Mouse (Mus musculus): ENCODE results near the gene Lig3.

GRCm38 (mm10) chr11:82764438-82764924 lies 16.4 kb upstream of the Lig3 start:
- no peak for TF ChIP-seq CEBPB (IDR thresholded peaks at IDR 0.05; ENCODE audit: insufficient read depth, poor library complexity, severe bottlenecking)
- TF ChIP-seq POLR2A (IDR thresholded peaks at IDR 0.05; ENCODE audit: insufficient read length, low read depth): no peak
- no peak for TF ChIP-seq MAX (IDR thresholded peaks at IDR 0.05; ENCODE audit: low read depth)
- no peak for TF ChIP-seq SRF (IDR thresholded peaks at IDR 0.05; ENCODE audit: control insufficient read depth, insufficient read length, low read depth)
- no peak for TF ChIP-seq POLR2AphosphoS2 (IDR thresholded peaks at IDR 0.05; ENCODE audit: insufficient read length, low read depth)
- no peak for TF ChIP-seq TCF12 (IDR thresholded peaks at IDR 0.05; ENCODE audit: insufficient read depth, poor library complexity, severe bottlenecking)
- TF ChIP-seq USF1 (IDR thresholded peaks at IDR 0.05; ENCODE audit: low read depth): no peak
- TF ChIP-seq MYOD1 (IDR thresholded peaks at IDR 0.05; ENCODE audit: control insufficient read depth in 1 of 3, insufficient read length in 2 of 3, low read depth in 2 of 3): no peak
- TF ChIP-seq E2F4 (IDR thresholded peaks at IDR 0.05; ENCODE audit: insufficient read depth): no peak
- no peak for TF ChIP-seq MYOG (IDR thresholded peaks at IDR 0.05; ENCODE audit: control insufficient read depth in 1 of 3, insufficient read depth in 1 of 3, insufficient read length in 2 of 3, low read depth in 2 of 3)
- no peak for TF ChIP-seq REST (IDR thresholded peaks at IDR 0.05; ENCODE audit: insufficient read depth, insufficient read length)
- no peak for TF ChIP-seq TCF3 (IDR thresholded peaks at IDR 0.05; ENCODE audit: insufficient read length, low read depth)

Measured in myocyte (in vitro differentiated cells).